In the genomic region with DNA sequence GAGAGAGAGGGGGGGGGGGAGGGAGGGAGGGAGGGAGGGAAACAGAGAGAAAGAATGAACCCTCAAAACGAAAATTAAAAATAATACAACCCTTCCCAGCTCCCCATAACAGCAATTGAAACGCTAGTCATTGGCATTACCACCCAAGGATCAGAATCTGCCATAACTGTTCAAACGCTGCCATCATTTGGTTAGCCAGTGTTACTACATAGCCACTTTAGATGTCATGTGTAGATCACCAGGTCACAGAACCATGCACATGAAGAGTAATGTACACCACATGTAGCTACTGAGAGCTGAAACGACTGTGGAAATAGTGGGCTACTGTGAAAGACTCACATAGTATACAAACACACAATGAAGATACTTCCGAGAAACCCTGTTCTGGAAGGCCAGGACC, we compare ENCODE assay signal across 10 mouse cellular contexts. TPM values are rescaled to one million over a fixed set of nuclear protein-coding genes. Genes with fewer than 3 reads are reported as not detected.
DNase-seq lines count a peak whose midpoint lies in the region; ATAC-seq and TF ChIP-seq lines count a peak whose summit lies in the region.
"Had no signal": no experiment of that assay in that cellular context is flagged by ENCODE, and none has a peak within 500 bp of the region (broad histone marks: within the 10 kb centered on the region; RNA-seq: fewer than 3 reads in every experiment).

No protein-coding gene starts in this region.

- no peak overlapping the region for H3K4me2 ChIP-seq in forebrain, postnatal 0 days (ENCODE audit: low read depth)
- H3K4me2 ChIP-seq in forebrain, embryonic 16.5 days (ENCODE audit: low read length): no peak overlapping the region
- H3K4me2 ChIP-seq: limb, embryonic 15.5 days had no signal

- H3K9me3 ChIP-seq in forebrain, postnatal 0 days (ENCODE audit: low read length): no peaks in the 10 kb centered on the region
- no peaks in the 10 kb centered on the region for H3K9me3 ChIP-seq in forebrain, embryonic 16.5 days (ENCODE audit: control insufficient read depth, low read length)
- H3K9me3 ChIP-seq: limb, embryonic 15.5 days had no signal

- no peak overlapping the region for H3K4me3 ChIP-seq in forebrain, postnatal 0 days (ENCODE audit: low read depth, low read length)
- H3K4me3 ChIP-seq in forebrain, embryonic 16.5 days (replicated peaks; ENCODE audit: low read length): no peak overlapping the region
- H3K4me3 ChIP-seq: limb, embryonic 15.5 days had no signal

- intact Hi-C loops in heart, postnatal 25 days (cut with DNase I): no loop called here
- intact Hi-C loops in gastrocnemius, postnatal 36 days (cut with DNase I): no loop called here

- H3K27me3 ChIP-seq in forebrain, postnatal 0 days (ENCODE audit: insufficient read depth, low read length): no peaks in the 10 kb centered on the region
- H3K27me3 ChIP-seq in forebrain, embryonic 16.5 days (replicated peaks; ENCODE audit: control insufficient read depth, insufficient read depth, low read length): no peaks in the 10 kb centered on the region
- H3K27me3 ChIP-seq: limb, embryonic 15.5 days had no signal

- no peak overlapping the region for H3K9ac ChIP-seq in forebrain, postnatal 0 days
- H3K9ac ChIP-seq in forebrain, embryonic 16.5 days (replicated peaks; ENCODE audit: low read depth, low read length): no peak overlapping the region
- H3K9ac ChIP-seq: limb, embryonic 15.5 days had no signal

- TF ChIP-seq CTCF in forebrain, postnatal 0 days (IDR thresholded peaks at IDR 0.05; ENCODE audit: low read depth): peak; percentile 66

- no peaks in the 10 kb centered on the region for H3K4me1 ChIP-seq in forebrain, postnatal 0 days (ENCODE audit: insufficient read depth)
- H3K4me1 ChIP-seq in forebrain, embryonic 16.5 days (replicated peaks; ENCODE audit: control insufficient read depth, insufficient read depth, low read length): no peaks in the 10 kb centered on the region
- H3K4me1 ChIP-seq: limb, embryonic 15.5 days had no signal

- WGBS in forebrain, postnatal 0 days: 67% methylated on average over 5 of the region's 5 CpGs
- 74% methylated on average over 5 of the region's 5 CpGs for WGBS in forebrain, embryonic 16.5 days

- ATAC-seq in forebrain, postnatal 0 days: no peak
- ATAC-seq in forebrain, embryonic 16.5 days: no peak
- ATAC-seq: inflammation-experienced regulatory T-cells, adult 6 months had no signal

- DNase-seq in forebrain, postnatal 0 days: peak; percentile 33
- DNase-seq in spleen, postnatal 36 days (ENCODE audit: low spot score in 2 of 2): peak; percentile 9 to 19
- no peak for DNase-seq in spleen, adult 18-20 months
- peak; percentile 49 for DNase-seq in induced T-regulatory cell, adult 2 months (ENCODE audit: low read depth)
- peak; percentile 24 for DNase-seq in thymus, postnatal 4 days
- no peak for DNase-seq in heart, postnatal 25 days (ENCODE audit: low spot score)
- DNase-seq in gastrocnemius, postnatal 36 days: no peak

- peaks cover 80% of the 10 kb centered on the region for H3K36me3 ChIP-seq in forebrain, postnatal 0 days (ENCODE audit: insufficient read depth)
- H3K36me3 ChIP-seq in forebrain, embryonic 16.5 days (ENCODE audit: control insufficient read depth, insufficient read depth): peaks cover 30% of the 10 kb centered on the region

- no peak overlapping the region for H3K27ac ChIP-seq in forebrain, postnatal 0 days (ENCODE audit: low read depth, low read length)
- no peak overlapping the region for H3K27ac ChIP-seq in forebrain, embryonic 16.5 days (ENCODE audit: low read length)
- H3K27ac ChIP-seq: limb, embryonic 15.5 days had no signal

RNA-seq across cellular contexts. Expression of gene Cdk2ap1, which starts 25.1 kb away (rescaled TPM):
- total RNA-seq in forebrain, postnatal 0 days (2014; rRNA removed): 178 and 183 TPM in 2 replicates
- 101 and 115 TPM in 2 replicates for polyA plus RNA-seq in forebrain, postnatal 0 days (2015; fragmentation: Nextera tagmentation; extraction: Ambion mirVana)
- 60.5 and 74.2 TPM in 2 replicates for polyA plus RNA-seq in forebrain, embryonic 16.5 days (2015; fragmentation: Nextera tagmentation; extraction: Ambion mirVana)
- 100 to 1,000 TPM; 159 to 181 TPM for total RNA-seq in heart, postnatal 25 days (2021)
- 100 to 1,000 TPM; 121 to 128 TPM for total RNA-seq in gastrocnemius, postnatal 36 days (2021)

RNA-seq across cellular contexts. Expression of gene Sbno1, which starts 37.9 kb away (rescaled TPM):
- total RNA-seq in forebrain, postnatal 0 days (2014; rRNA removed): 41.7 and 52.1 TPM in 2 replicates
- polyA plus RNA-seq in forebrain, postnatal 0 days (2015; fragmentation: Nextera tagmentation; extraction: Ambion mirVana): 44.1 and 70.4 TPM in 2 replicates
- polyA plus RNA-seq in forebrain, embryonic 16.5 days (2015; fragmentation: Nextera tagmentation; extraction: Ambion mirVana): 109 and 110 TPM in 2 replicates
- total RNA-seq in heart, postnatal 25 days (2021): 10 to 100 TPM; 63.9 to 68.9 TPM
- total RNA-seq in gastrocnemius, postnatal 36 days (2021): 10 to 100 TPM; 35.4 to 40.5 TPM

RNA-seq across cellular contexts. Expression of gene Kmt5a, which starts 51.8 kb away (rescaled TPM):
- total RNA-seq in forebrain, postnatal 0 days (2014; rRNA removed): 43.4 and 45.0 TPM in 2 replicates
- 21.2 and 23.6 TPM in 2 replicates for polyA plus RNA-seq in forebrain, postnatal 0 days (2015; fragmentation: Nextera tagmentation; extraction: Ambion mirVana)
- 21.5 and 21.9 TPM in 2 replicates for polyA plus RNA-seq in forebrain, embryonic 16.5 days (2015; fragmentation: Nextera tagmentation; extraction: Ambion mirVana)
- 100 to 1,000 TPM; 221 to 226 TPM for total RNA-seq in heart, postnatal 25 days (2021)
- 100 to 1,000 TPM; 182 to 256 TPM for total RNA-seq in gastrocnemius, postnatal 36 days (2021)

Comparison
In these comparisons a context has a peak if more than half of its experiments do, and no peak if none do; other contexts are left out.
1. DNase-seq: peak in forebrain, postnatal 0 days (single experiment), spleen, postnatal 36 days (2 of 2), induced T-regulatory cell, adult 2 months (single experiment) and thymus, postnatal 4 days (single experiment); none in spleen, adult 18-20 months (0 of 2), heart, postnatal 25 days (single experiment) and gastrocnemius, postnatal 36 days (0 of 2).